Mouse (Mus musculus) embryonic stem cell, embryonic (primary cell): ENCODE data around the gene Tmem9b.

Experiments
- CTCF ChIA-PET, 4 experiments: fragments of 300-600 bp in 2 of 4; fragments of 350-600 bp in 2 of 4; sonication (Branson Sonifier 250); formaldehyde crosslinking; loops; one replicate each; lab custom pipeline; 2022; ENCODE audit warnings: inconsistent platforms in 2 of 4; lab: Charles Lee
- POLR2A ChIA-PET, 4 experiments: fragments of 300-600 bp in 2 of 4; fragments of 350-600 bp in 2 of 4; sonication (Branson Sonifier 250); formaldehyde crosslinking; loops; one replicate each; lab custom pipeline; 2022; ENCODE audit warnings: antibody characterized with exemption in 4 of 4, inconsistent platforms in 1 of 4; lab: Charles Lee

Tmem9b gene

DNA sequence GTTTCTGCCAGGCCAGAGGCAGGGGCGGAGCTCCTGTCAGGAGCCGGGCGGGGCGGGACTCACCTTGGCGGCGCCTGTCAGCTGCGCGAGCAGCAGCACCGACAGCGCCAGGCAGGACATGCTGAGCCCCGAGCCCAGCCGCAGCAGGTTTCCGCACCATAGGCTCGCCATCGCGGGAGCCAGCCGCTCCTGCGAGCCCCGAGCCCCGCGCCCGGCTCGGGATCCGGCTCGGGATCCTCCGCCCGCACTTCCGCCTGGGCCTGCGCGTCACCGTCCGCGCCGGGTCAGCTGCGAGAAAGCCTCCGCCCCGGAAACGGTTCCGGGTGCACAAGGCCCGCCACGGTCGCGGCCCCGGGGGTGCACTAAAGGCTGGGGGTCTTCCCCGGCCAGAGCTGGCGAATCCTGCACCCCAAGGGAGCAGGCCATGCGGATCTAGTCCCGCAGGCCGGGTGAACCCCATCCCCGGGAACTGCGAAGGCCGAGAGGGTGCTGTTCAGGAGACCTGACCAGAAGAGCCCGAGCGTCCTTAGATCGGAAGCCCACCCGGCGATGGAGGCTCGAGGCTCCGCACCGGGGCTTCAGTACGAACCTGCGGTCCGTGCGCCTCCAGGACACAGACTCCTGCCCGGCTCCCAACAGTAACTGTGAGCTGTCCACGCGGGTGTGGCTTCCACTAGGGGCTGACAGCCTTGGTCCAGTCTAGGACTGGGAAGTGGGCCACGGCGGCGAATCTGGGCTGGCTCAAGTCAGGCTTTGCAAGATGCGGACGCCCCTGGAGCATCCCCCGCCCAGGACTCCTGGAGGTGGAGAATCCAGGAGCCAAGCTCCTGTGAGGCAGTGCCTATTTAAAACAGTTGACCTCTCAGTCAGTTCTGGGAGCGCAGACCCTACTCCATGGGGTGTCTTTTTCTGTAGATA is at the start of gene Tmem9b:
Tmem9b (minus strand) TSS at position 868 of the 918 bp plus-strand sequence.
- POLR2A ChIA-PET, result interaction anchor here in 3 of 4 experiments (0.5 to 2.2 kb wide), 40 partner anchors 10 to 1392 kb away, joined by 3 to 18 read pairs (median 3); partner anchors contain the start of genes Akip1 (in 2 of the 3), Nrip3 (in 2 of the 3), Rpl27a (in 2 of the 3) and St5 (in 2 of the 3)
- CTCF ChIA-PET, result interaction anchor here (0.5 to 1.4 kb wide), 7 partner anchors 13 to 140 kb away, joined by 3 to 10 read pairs (median 3); no protein-coding TSS in a partner anchor

DNA sequence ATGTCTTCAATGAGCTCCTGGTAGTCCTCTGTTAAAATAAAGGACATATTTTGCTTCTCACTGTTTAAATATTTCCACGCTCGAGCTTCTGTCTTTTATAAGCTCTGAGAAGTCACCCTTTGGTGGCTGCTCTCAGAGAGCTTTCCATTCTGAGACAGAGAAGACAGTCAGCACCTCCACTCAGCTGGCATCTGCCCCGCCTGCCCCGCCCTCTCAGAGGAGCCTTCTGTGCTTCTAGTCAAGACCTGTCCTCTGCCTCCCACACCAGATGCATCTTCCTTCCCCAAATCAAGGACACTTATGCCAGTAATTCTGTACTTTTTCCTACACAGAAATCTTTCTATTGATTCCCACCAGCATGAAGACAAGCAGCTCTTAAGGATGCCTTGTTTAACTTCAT is 48.0 kb upstream of the Tmem9b start:
- CTCF ChIA-PET, result interaction anchor here in 1 of 4 experiments (1.8 kb wide), 1 partner anchor 92 kb away, joined by 5 read pairs; no protein-coding TSS in a partner anchor
- POLR2A ChIA-PET, result interaction anchor here in 2 of 4 experiments (1.0 to 2.5 kb wide), 4 partner anchors 9 to 25 kb away, joined by 3 to 13 read pairs (median 6); no protein-coding TSS in a partner anchor

DNA sequence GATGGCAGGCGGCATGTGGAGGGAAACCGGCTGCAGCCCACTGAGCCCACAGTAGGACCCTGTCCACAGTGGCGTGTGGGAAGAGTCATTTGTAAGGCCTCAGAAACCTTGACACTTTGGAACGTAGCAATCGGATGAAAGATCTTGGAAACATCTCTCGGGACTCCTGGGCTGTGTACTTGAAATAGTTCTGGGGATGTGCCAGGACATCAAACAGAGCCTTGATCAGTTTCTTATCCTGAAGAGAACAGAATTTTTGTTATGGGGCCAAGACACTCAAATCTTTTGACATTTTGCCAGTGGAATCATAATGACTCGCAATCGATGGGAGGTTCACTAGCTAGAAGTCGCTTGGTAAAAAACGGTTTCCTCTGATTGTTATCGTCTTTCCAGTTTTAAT is 46.5 kb upstream of the Tmem9b start:
- ChIA-PET POLR2A (interaction anchor here in 2 of 4 experiments (1.5 to 2.5 kb wide), 3 partner anchors 9 to 84 kb away, joined by 3 to 13 read pairs (median 9); no protein-coding TSS in a partner anchor), CTCF (interaction anchor here in 2 of 4 experiments (0.6 to 1.8 kb wide), 2 partner anchors 70 to 93 kb away, joined by 5 read pairs; no protein-coding TSS in a partner anchor)

DNA sequence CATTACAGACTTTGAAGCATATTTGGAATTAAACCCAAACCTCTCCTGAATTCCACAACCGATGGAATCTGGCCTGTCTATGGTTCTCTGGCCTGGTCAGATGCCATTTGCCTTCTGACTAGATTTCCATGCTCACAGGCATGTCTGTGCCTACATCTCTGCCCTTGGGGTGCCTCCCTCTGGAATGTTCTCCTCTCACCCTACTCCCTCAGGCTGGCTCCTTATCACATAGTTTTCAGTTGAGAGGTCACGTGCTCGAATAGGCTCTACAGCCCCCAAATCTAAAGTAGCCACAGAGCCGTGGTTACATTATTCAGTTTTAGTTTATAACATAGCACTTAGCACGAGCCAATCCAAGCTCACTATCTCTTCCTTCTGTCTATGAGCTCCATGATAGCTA is 42.9 kb upstream of the Tmem9b start:
- POLR2A ChIA-PET, result interaction anchor here in 2 of 4 experiments (0.6 to 1.1 kb wide), 2 partner anchors 31 to 79 kb away, joined by 3 read pairs; no protein-coding TSS in a partner anchor

DNA sequence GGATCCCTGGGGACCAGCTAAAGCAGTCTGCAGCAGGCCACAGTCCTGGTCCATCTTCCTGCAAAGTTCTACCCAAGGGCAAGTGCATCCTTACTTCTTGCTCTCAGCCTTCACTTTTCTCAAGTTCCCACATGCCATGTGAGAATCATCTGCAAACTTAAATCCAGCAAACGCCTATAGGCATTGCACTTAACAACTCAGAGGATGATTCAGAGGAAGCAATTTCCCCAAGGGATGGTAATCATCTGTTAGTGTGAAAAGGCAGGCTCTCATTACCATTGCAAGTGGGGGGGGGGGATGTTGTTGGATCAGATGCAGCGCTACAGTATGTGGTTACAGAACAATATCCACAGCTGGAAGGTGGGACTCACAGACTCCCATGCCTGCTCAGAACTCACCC is 41.9 kb upstream of the Tmem9b start:
- ChIA-PET CTCF (interaction anchor here (0.6 to 1.2 kb wide), 8 partner anchors 10 to 1608 kb away, joined by 3 to 7 read pairs (median 4); no protein-coding TSS in a partner anchor), POLR2A (interaction anchor here in 3 of 4 experiments (0.6 to 1.4 kb wide), 6 partner anchors 9 to 322 kb away, joined by 3 to 4 read pairs (median 3); no protein-coding TSS in a partner anchor)

More for the DNA sequence above, 42.9 kb upstream of the Tmem9b start:
- CTCF ChIA-PET, result interaction anchor here in 1 of 4 experiments (0.9 kb wide), 1 partner anchor 97 kb away, joined by 3 read pairs; no protein-coding TSS in a partner anchor

DNA sequence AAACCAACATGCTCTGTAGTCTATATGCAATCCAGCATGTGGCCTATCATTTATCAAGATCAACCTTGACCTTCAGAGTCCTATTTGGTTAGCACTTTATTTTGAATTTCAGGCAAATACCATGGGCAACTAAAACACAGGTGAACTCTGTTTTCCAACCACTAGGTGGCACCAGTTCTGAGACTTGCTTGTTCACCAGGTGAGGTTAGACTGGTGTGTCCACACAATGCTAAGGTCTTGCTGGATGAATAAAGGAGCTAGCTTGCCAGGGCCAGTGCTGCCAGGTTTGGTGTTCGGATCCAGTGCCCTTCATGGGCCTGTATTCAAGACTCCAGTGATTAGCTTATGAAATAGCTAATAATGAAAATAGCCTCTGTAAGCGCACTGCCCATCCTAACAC is 40.1 kb upstream of the Tmem9b start:
- CTCF ChIA-PET, result interaction anchor here (0.5 to 2.1 kb wide), 27 partner anchors 10 to 854 kb away, joined by 3 to 25 read pairs (median 3); partner anchors contain the start of gene Nrip3 (in 1 of the 4)
- POLR2A ChIA-PET, result interaction anchor here in 2 of 4 experiments (0.9 to 1.5 kb wide), 8 partner anchors 11 to 99 kb away, joined by 3 to 7 read pairs (median 4); partner anchors contain the start of genes Nrip3 (in 1 of the 2) and Tmem9b (in 1 of the 2)

DNA sequence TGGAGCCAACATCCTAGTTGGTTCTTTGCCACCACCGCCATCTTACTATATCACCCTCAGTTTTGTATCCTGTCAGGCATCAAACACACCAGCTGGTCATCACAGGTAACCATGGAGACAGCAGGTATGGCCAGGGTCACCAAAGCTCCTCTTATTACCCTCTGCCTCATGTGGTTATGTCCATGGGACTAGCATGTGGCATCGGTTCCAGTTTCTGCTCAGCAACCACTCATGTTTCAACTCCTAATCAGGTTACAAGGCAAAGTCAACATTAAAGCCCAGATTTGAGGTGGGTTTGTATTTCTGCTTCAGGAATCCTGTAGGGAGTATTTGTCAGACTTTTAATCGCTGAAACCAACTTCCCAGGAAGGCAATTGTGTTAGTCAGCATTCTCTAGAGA is 38.1 kb upstream of the Tmem9b start:
- ChIA-PET POLR2A (interaction anchor here in 3 of 4 experiments (0.5 to 4.4 kb wide), 26 partner anchors 8 to 272 kb away, joined by 3 to 56 read pairs (median 6); partner anchors contain the start of genes Nrip3 (in 2 of the 3), Rpl27a (in 2 of the 3), Tmem41b (in 1 of the 3) and Tmem9b (in 1 of the 3)), CTCF (interaction anchor here in 1 of 4 experiments (0.7 to 2.6 kb wide), 4 partner anchors 13 to 102 kb away, joined by 3 to 12 read pairs (median 6); no protein-coding TSS in a partner anchor)

DNA sequence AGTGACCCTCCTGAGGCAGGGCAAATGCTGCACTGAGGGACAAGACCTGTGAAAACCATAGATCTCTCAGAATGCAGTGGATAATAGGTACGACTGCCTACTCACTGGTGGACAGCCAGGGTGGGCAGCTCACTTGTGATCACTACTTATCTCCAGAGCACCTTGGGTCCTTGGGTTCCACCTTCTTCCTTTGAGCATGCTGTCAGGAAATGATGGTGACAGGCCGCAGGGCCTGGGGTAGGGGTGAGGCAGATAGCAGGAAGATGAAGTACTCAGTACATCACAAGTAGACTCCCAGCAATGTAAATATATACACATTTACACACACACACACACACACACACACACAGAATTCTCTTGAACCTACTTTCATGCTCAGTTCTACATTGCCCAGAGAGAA is 35.2 kb upstream of the Tmem9b start:
- CTCF ChIA-PET, result interaction anchor here in 1 of 4 experiments (0.8 kb wide), 1 partner anchor 352 kb away, joined by 3 read pairs; no protein-coding TSS in a partner anchor
- POLR2A ChIA-PET, result interaction anchor here in 2 of 4 experiments (0.6 to 4.4 kb wide), 11 partner anchors 8 to 273 kb away, joined by 3 to 56 read pairs (median 5); partner anchors contain the start of genes Nrip3 (in 1 of the 2), Tmem9b (in 1 of the 2) and Zfp143 (in 1 of the 2)

DNA sequence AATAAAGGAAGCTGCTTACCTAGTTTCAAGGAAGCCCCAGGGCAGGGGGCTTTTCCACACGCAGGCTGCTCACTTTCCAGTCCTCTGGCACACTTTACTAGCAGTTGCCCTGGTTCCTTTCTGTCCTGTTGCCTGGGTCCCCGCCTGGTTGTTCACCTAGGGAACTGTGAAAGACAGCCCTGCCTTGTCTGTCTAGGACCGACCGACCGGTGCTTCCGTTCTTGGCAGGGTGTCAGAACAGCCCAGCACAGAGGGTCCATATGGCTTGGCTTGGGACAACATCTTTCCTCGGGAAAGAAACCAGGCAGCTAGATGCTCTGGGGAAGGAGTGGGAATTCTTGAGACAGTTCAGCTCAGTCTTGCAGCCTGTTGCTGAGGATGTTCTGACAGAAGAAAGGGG is 30.6 kb upstream of the Tmem9b start:
- ChIA-PET POLR2A (no interaction called here), CTCF (interaction anchor here in 2 of 4 experiments (1.0 to 1.1 kb wide), 2 partner anchors 22 kb away, joined by 3 read pairs; no protein-coding TSS in a partner anchor)

DNA sequence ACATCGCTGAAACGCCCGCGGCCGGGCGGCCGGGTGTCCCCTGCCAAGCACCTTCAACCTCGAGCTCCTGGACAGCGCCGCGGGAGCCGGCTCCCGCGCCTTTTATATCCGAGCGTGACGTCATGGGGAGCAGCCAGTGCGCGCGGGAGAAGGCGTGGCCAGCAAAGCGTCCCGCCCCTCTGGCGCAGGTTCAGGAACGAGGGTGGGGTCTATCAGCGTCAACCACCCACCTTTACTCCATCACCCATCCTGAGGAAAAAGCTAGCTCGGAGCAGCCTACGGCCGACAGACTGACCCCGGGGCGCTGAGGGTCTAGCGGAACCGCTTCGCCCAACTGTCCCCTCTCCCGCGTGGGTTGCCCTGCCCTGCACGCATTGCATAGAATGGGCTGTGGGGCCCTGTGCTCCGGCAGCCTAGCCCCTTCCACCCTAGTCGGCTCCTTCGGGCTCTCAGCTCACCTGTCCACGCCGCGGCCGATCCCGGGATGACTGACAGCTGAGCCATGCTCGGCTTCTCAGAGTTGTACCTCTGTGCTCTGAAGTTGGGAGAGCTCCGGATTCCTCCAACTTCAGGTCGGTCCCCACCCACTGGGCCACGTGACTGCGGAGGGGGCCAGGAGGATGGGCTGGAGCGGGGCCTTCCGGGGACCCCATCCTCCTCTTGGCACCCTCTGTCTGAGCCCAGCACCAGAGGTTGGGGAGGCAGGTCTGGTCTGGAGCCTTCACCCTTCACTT is 29.0 kb upstream of the Tmem9b start, which contains the start of gene Nrip3:
Nrip3 (minus strand) TSS at position 556 of the 734 bp plus-strand sequence.
- CTCF ChIA-PET, result interaction anchor here in 2 of 4 experiments (0.8 to 2.1 kb wide), 5 partner anchors 11 to 381 kb away, joined by 3 to 9 read pairs (median 5); no protein-coding TSS in a partner anchor
- POLR2A ChIA-PET, result interaction anchor here in 3 of 4 experiments (0.5 to 6.7 kb wide), 42 partner anchors 7 to 699 kb away, joined by 3 to 56 read pairs (median 3); partner anchors contain the start of genes Rpl27a (in 3 of the 3), Akip1 (in 1 of the 3), BC051019 (in 1 of the 3) and St5 (in 1 of the 3)

DNA sequence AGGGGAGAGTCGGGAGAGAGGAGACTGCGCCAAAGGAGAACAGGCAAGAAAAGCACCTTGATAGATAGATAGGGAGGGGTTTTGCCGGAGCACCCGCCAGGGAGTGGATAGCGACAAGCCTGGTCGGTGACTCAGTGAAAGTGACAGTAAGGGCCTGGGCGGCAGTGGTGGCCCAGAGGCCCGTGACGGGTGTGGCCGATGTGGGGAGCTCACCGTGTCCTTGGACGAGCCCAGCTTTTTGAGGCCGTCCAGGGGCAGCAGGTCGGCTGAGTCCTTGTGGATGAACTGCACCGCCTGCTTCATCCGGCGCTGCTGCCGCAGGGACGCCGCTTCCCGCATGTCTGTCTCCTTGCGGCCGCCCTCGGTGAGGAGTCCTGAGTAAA is 28.4 kb upstream of the Tmem9b start:
- ChIA-PET CTCF (interaction anchor here in 2 of 4 experiments (0.8 to 2.1 kb wide), 5 partner anchors 11 to 382 kb away, joined by 3 to 9 read pairs (median 3); no protein-coding TSS in a partner anchor), POLR2A (interaction anchor here in 3 of 4 experiments (0.5 to 6.7 kb wide), 37 partner anchors 8 to 698 kb away, joined by 3 to 56 read pairs (median 4); partner anchors contain the start of genes Rpl27a (in 3 of the 3), Akip1 (in 1 of the 3), St5 (in 1 of the 3) and Tmem9b (in 1 of the 3))

DNA sequence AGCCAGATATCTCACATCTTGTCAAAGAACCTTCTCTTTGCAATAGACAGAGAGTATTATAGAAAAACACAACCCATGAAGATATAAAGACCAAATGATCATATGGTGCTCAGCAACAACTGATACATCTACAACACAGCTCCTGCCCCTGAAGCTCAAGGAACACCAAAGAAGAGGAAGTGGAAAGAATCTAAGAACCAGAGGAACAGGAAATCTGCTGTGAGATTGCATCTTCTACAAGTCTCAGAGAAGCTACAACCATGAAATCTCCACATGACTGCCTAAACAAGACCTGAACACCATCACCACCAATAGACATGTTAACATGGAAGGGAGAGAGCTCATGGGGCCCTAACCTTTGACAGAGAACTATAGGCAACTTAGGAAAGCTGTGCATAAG is 19.6 kb upstream of the Tmem9b start:
- ChIA-PET CTCF (interaction anchor here in 1 of 4 experiments (0.7 kb wide), 1 partner anchor 14 kb away, joined by 3 read pairs; no protein-coding TSS in a partner anchor), POLR2A (interaction anchor here in 1 of 4 experiments (0.8 kb wide), 1 partner anchor 17 kb away, joined by 4 read pairs; no protein-coding TSS in a partner anchor)

DNA sequence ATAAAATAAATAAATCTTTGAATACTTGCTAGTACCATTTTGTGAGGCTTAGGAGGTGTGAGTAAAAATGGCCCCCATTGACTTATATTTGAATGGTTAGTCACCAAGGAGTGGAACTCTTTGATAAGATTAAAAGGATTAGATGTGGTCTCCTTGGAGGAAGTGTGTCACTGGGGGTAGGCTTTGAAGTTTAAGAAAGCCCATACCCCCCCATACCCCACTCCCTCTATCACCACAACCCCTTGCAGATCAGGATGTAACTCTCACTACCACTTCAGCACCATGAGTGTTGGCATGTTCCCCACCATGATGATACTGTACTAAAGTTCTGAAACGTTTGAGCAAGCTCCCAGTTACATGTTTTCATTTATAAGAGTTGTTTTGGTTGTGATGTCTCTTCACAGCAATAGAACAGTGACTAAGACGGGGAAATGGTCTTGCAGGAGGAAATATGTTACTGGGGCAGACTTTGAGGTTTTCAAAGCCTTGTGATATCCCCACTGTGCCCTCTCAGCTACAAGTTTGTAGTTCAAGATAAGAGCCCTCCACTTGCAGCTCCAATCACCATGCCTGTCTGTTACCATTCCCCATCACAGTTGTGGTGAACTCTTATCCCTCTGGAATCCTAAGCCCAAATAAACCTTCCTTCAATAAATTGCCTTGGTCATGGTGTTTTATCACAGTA is 16.2 kb upstream of the Tmem9b start:
- ChIA-PET CTCF (interaction anchor here in 1 of 4 experiments (0.8 kb wide), 1 partner anchor 17 kb away, joined by 3 read pairs; no protein-coding TSS in a partner anchor), POLR2A (interaction anchor here in 1 of 4 experiments (1.0 kb wide), 1 partner anchor 20 kb away, joined by 3 read pairs; no protein-coding TSS in a partner anchor)

DNA sequence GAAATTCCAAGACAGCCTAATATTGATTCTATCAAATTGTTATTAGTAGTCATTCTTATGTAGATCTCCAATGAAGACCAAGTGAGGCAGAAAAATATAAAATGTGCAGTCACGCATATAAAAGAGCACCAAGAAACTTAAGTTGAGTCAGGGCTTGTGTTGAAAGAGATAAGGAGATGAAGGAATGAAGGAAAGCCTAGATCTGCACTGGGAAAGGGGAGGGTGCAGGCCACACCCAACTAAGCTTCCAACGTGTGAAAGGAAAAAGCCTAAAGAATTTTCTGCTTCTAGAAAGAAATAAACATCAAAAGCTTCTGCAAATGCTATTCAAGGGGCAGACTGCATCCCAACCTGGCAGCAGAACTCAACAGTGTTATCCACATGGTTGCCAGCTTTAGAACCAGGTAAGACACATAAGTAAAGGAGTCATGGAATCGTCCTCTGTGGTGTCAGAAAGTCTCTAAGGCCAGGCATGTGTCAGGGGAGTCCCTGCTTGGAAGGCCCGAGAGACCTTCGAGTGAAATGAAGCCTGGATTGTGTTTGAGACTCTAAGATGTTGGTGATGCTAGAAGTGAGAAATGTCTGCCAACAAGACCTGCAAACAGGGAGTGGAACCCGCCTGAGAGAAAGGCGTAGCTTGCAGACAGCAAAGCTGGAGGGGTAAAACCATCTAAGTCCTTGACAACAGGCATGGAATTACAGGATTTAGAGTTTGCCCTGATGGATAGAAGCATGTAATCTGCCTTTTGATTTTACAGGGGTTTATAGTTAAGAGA is 15.1 kb upstream of the Tmem9b start:
- CTCF ChIA-PET, result interaction anchor here in 2 of 4 experiments (0.8 to 1.0 kb wide), 3 partner anchors 18 to 125 kb away, joined by 3 read pairs; no protein-coding TSS in a partner anchor
- POLR2A ChIA-PET, result interaction anchor here in 1 of 4 experiments (0.5 to 1.8 kb wide), 4 partner anchors 16 to 754 kb away, joined by 3 to 5 read pairs (median 4); partner anchors contain the start of gene Tmem9b

DNA sequence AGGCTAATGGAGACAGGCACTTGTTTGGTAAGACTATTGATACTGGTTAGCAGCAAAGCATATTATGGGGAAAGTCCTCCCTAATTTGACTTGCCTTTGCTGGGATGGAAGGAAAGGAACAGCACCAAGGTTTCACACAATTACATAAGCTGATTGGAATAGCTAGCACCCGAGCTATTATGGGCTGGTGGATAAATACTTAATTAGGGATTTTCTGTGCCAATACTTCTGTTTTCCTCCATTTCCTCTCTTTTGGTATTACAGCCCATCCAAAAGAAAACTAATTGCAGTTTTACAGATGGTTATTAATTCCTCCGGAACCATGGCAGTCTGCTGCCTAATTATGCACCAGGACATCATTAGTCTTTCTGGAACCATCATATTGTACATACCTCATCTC is 11.3 kb upstream of the Tmem9b start:
- ChIA-PET POLR2A (interaction anchor here in 1 of 4 experiments (1.1 kb wide), 1 partner anchor 13 kb away, joined by 5 read pairs; no protein-coding TSS in a partner anchor), CTCF (no interaction called here)
